Mouse (Mus musculus) CH12.LX (cell line): ENCODE data around the gene Szrd1.

Source experiments
- CTCF ChIP-seq, 2 experiments: IDR thresholded peaks in 1 of 2; conservative IDR thresholded peaks in 1 of 2; 2 replicates each; pipeline ENCODE4 v1.5.1; 2011 to 2012; ENCODE audit warnings: low read depth in 2 of 2, low read length in 2 of 2, improper control_type of control experiment in 1 of 2, inconsistent platforms in 1 of 2, mild to moderate bottlenecking in 1 of 2, moderate library complexity in 1 of 2
- ETS1 ChIP-seq: conservative IDR thresholded peaks from 2 replicates; pipeline ENCODE4 v1.6.1; 2012; ENCODE audit warnings: low read depth, mild to moderate bottlenecking, inconsistent platforms, low read length, improper control_type of control experiment, moderate library complexity
- MEF2A ChIP-seq: IDR thresholded peaks from 2 replicates; pipeline ENCODE4 v1.6.1; 2014; ENCODE audit warnings: low read depth, mild to moderate bottlenecking, inconsistent platforms, low read length, improper control_type of control experiment, borderline replicate concordance
- PAX5 ChIP-seq: IDR thresholded peaks from 2 replicates; pipeline ENCODE4 v1.6.1; 2012; ENCODE audit warnings: low read length, inconsistent platforms, mixed read lengths
- POLR2A ChIP-seq: IDR thresholded peaks from 2 replicates; pipeline ENCODE4 v1.6.1; 2011; ENCODE audit warnings: low read depth, mild to moderate bottlenecking, improper control_type of control experiment, low read length
- USF2 ChIP-seq: conservative IDR thresholded peaks from 2 replicates; pipeline ENCODE4 v1.6.1; 2011; ENCODE audit warnings: low read depth, low read length, improper control_type of control experiment

DNA sequence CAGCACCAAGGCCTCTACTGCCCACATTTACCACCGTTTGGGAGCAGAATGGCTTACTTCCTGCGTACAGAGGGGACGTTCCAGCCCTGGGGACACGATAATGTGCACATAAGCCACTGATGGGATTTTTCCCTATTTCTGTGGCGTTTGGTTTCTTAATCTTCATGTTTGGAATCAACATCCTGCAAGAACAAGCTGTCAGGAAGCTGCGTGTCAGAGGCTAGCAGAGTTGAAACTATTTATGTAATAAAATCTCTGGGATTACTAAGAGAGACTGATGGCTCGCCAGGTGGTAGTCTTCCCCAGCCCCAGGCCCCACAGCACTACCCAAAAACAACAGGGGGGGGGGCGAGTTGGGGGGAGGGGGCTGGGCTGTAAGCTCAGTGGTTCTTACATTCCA lies 6.3 kb downstream of the Szrd1 start:
- no peak for TF ChIP-seq ETS1
- TF ChIP-seq CTCF (conservative IDR thresholded peaks at IDR 0.05 in 1 of 2, IDR thresholded peaks at IDR 0.05 in 1 of 2; ENCODE audit: low read depth in 2 of 2, low read length in 2 of 2), result no peak
- no peak for TF ChIP-seq POLR2A
- no peak for TF ChIP-seq PAX5
- TF ChIP-seq USF2, result no peak
- no peak for TF ChIP-seq MEF2A
